Mouse (Mus musculus) intestine, embryonic 15.5 days (tissue): ENCODE measurements around the gene Arl10. TPM values are rescaled to one million over a fixed set of nuclear protein-coding genes. Genes with fewer than 3 reads are reported as not detected.
"Not testable (repeated sequence)": the region's sequence is repeated elsewhere in the genome, so short reads cannot be mapped to it uniquely, and the experiment has no call there.

Experiments used
- ATAC-seq: fragments of 200-750 bp; cut with Nextera tagmentation; 2 replicates; pipeline ENCODE4 v1.8.0; 2017; ENCODE audit warnings: moderate TSS enrichment, moderate library complexity
- H3K27ac ChIP-seq: fragments of 300-500 bp; sonication (generic); 2 replicates; pipeline ENCODE4 v1.5.1; 2015; ENCODE audit warnings: mild to moderate bottlenecking, inconsistent platforms
- H3K27me3 ChIP-seq: fragments of 300-500 bp; sonication (generic); replicated peaks from 2 replicates; pipeline ENCODE4 v1.6.1; 2015; ENCODE audit warnings: inconsistent platforms
- H3K36me3 ChIP-seq: fragments of 300-500 bp; sonication (generic); 2 replicates; pipeline ENCODE4 v1.6.1; 2015; ENCODE audit warnings: inconsistent platforms
- H3K4me1 ChIP-seq: fragments of 300-500 bp; sonication (generic); replicated peaks from 2 replicates; pipeline ENCODE4 v1.6.1; 2015; ENCODE audit warnings: inconsistent platforms
- H3K4me2 ChIP-seq: fragments of 300-500 bp; sonication (generic); replicated peaks from 2 replicates; pipeline ENCODE4 v1.6.1; 2015; ENCODE audit warnings: mild to moderate bottlenecking, inconsistent platforms
- H3K4me3 ChIP-seq: fragments of 300-500 bp; sonication (generic); replicated peaks from 2 replicates; pipeline ENCODE4 v1.5.1; 2015; ENCODE audit warnings: inconsistent platforms
- H3K9ac ChIP-seq: fragments of 300-500 bp; sonication (generic); 2 replicates; pipeline ENCODE4 v1.6.1; 2015; ENCODE audit warnings: inconsistent platforms
- H3K9me3 ChIP-seq: fragments of 300-500 bp; sonication (generic); 2 replicates; pipeline ENCODE4 v1.6.1; 2016; ENCODE audit warnings: inconsistent platforms
- WGBS: fragments of 180-500 bp; shearing (Covaris S2); methylation state at CpG from one replicate; pipeline ENCODE4 v1.1.7; 2015; 5-methylcytosine and 5-hydroxymethylcytosine counted together
- polyA plus RNA-seq: library from polyadenylated mRNA; unstranded; fragments of >200 nt; fragmentation: Nextera tagmentation; extraction: Ambion mirVana; gene quantifications from 2 replicates; pipeline ENCODE4 v1.2.1, GENCODE M21; 2015

Gene Arl10
- polyA plus RNA-seq, 1 experiment from 2014 or later, result 21.7 TPM

DNA sequence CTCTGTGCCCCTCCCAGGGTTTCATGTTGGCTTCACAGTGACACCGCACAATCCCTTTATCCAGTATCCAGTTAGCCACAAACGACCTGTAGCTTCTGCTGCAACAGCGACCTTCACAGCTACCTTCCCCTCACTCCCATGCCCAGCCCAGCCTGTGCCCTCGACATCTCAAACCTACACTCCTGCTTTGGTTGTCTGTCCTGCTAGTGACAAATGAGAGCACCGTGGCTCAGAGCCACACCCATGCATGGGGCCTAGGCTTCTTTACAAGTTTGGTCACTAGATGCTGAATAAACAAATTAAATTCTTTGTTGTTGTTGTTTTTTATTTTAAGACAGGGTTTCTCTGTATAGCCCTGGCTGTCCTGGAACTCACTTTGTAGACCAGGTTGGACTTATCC is 32.4 kb downstream of the Arl10 start:
- H3K9ac ChIP-seq, result no peak overlapping the region
- no peak for ATAC-seq
- H3K36me3 ChIP-seq, result no peaks in the 10 kb centered on the region
- H3K4me3 ChIP-seq, result no peak overlapping the region
- H3K27ac ChIP-seq, result no peak overlapping the region
- no peaks in the 10 kb centered on the region for H3K9me3 ChIP-seq
- WGBS, result 62% methylated on average over 5 of the region's 5 CpGs
- no peaks in the 10 kb centered on the region for H3K27me3 ChIP-seq
- H3K4me2 ChIP-seq, result no peak overlapping the region
- peaks cover 21% of the 10 kb centered on the region; the same call in 1 of the 2 replicates for H3K4me1 ChIP-seq

DNA sequence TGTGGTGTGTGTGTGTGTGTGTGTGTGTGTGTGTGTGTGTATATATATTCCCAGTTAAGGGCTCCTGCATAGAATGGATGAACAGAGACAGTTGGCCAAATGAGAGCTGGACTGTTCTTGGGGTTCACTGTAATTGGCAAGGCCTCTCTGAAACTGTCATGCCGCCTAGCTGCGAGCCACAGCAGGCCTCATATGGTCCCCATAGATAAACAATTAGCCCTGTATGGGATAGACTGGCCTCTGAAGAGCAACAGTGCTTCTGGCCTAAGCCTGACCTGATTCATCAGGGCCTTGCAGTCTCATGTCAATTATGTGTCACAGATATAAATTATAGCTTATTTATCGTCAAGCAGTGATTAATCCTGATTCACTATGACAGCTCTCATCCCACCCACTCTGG is 33.2 kb downstream of the Arl10 start:
- no peak overlapping the region for H3K4me3 ChIP-seq
- ATAC-seq, result no peak
- WGBS, result 70% methylated on average over 3 of the region's 3 CpGs
- no peaks in the 10 kb centered on the region for H3K36me3 ChIP-seq
- no peaks in the 10 kb centered on the region for H3K9me3 ChIP-seq
- peaks cover 16% of the 10 kb centered on the region; the same call in 1 of the 2 replicates for H3K4me1 ChIP-seq
- 0 out of 2 replicates have a peak overlapping the region, but pooled peaks have one; percentile 17 for H3K4me2 ChIP-seq
- no peaks in the 10 kb centered on the region for H3K27me3 ChIP-seq
- no peak overlapping the region for H3K27ac ChIP-seq
- no peak overlapping the region for H3K9ac ChIP-seq

DNA sequence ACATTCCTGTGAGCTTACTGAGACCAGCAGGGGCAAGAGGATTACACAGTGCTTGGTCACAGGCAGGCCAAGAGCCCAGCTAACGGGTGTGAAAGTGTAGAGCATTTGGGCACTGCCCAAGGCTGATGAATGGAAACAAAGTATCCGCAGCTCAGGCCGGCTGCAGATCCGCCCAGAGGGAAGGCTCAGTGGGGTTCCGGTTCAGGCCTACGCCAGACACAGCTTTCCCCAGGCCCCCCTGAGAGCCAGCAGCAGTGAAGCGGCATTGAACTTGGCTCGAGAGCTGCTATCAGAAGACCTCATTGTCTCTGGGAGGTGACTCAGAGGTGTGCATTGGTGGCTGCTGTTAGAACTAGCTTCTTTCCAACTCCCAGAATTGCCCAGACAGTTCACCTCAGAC is 33.9 kb downstream of the Arl10 start:
- Histone ChIP-seq H3K9ac (no peak overlapping the region), H3K9me3 (no peaks in the 10 kb centered on the region), H3K27me3 (no peaks in the 10 kb centered on the region), H3K4me3 (no peak overlapping the region), H3K36me3 (no peaks in the 10 kb centered on the region), H3K27ac (0 out of 2 replicates have a peak overlapping the region, but pooled peaks have one; percentile 46), H3K4me2 (peak overlapping the region; percentile 17; the same call in 1 of the 2 replicates), H3K4me1 (peaks cover 10% of the 10 kb centered on the region; the same call in 1 of the 2 replicates)
- 35% methylated on average over 8 of the region's 8 CpGs for WGBS
- no peak for ATAC-seq

DNA sequence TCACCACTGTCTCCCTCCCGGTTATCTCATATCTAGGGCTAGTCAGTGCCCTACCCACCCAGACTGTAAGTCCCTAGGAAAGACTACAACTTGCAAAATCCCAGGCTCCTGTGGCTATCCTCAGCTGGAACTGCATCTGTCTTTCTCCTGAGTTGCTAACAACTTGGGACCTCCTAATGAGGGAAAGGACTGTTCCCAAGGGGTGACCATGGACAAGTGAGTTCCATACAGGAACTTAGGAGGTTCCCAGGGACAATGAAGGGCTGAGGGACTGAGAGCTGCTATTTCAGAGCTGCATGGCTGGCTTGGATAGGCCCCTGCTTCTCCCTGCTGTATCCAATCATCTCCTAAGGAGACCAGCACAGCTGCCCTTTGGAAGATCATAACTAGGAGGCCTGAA is 34.5 kb downstream of the Arl10 start:
- H3K9ac ChIP-seq, result no peak overlapping the region

DNA sequence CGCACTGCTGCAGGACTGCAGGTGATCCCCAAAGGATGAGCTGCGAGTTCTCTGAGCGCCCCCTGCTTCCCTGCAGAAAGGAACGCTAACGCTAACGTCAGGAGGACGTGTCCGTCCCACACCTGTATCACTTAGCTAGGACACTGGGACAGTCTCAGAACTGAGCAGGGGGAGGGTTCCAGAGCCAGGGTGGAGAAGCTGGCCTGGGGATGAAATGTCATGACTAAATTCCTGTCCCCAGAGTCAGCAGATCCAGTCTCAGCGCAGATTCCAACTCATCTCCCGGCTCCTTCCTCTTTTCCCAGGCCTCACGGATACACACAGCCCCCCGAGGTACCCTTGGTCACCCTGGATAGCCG is 35.8 kb downstream of the Arl10 start:
- Histone ChIP-seq H3K9me3 (no peaks in the 10 kb centered on the region), H3K9ac (peak overlapping the region; percentile 79), H3K27ac (peak overlapping the region; percentile 71), H3K27me3 (no peaks in the 10 kb centered on the region), H3K36me3 (no peaks in the 10 kb centered on the region), H3K4me3 (peak overlapping the region; percentile 77), H3K4me2 (peak overlapping the region; percentile 95), H3K4me1 (peaks cover 6% of the 10 kb centered on the region; the same call in 1 of the 2 replicates)
- 8% methylated on average over 13 of the region's 13 CpGs for WGBS
- peak; percentile 50 for ATAC-seq

More for the DNA sequence above, 34.5 kb downstream of the Arl10 start:
- Histone ChIP-seq H3K27ac (0 out of 2 replicates have a peak overlapping the region, but pooled peaks have one; percentile 46), H3K27me3 (no peaks in the 10 kb centered on the region), H3K36me3 (no peaks in the 10 kb centered on the region), H3K4me3 (no peak overlapping the region), H3K4me1 (peaks cover 9% of the 10 kb centered on the region; the same call in 1 of the 2 replicates), H3K9me3 (no peaks in the 10 kb centered on the region), H3K4me2 (peak overlapping the region; percentile 17; the same call in 1 of the 2 replicates)
- ATAC-seq, result no peak
- WGBS, result 34% methylated on average over 1 of the region's 1 CpGs

DNA sequence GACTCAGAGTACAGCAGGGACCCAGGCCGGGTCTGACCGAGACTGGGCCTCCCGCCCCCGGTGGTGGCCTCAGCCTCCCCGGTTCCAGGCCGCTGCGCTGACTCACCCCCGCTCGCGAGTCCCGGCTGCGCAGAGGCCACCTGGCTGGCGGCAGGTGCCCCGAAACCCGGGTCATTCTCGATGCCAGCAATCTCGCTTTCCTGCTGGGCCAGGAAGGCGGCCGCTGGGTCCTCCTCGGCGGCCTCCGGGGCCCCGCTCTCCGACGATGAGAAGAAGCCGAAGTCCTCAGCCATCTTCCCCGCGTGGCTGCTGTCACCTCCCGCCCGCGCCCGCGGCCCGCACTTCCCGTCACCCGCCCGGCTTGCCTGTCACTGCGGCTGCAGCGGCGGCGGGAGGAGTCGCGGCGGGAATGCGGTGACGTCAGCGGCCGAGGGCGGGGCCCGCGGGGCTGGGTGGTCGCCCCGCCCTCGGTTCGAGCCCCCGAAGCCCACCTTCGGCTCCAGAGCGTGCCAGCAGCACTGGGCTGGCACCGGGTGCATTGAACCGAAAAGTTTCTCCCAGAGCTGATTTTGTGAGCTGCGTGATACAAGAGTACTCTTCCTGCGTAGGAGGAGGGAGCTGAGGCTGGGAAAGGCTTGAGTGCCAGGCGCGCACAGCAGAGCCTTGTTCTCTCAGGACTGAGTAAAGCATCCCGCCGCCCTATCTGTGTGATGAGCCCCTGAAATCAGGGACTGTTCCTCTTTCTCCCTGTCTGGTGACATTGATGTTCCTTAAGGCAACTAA is 36.3 kb downstream of the Arl10 start, which contains the start of gene Cltb:
TSS of gene Cltb (minus strand) at position 373 of the 783 bp plus-strand sequence.
- Histone ChIP-seq H3K9ac (peak within 1 kb of the TSS; percentile 79), H3K36me3 (no peaks in the 10 kb centered on the region), H3K9me3 (no peaks in the 10 kb centered on the region), H3K27ac (peak within 1 kb of the TSS; percentile 71), H3K4me2 (peak within 1 kb of the TSS; percentile 95), H3K4me1 (peaks cover 6% of the 10 kb centered on the region; the same call in 1 of the 2 replicates), H3K27me3 (no peaks in the 10 kb centered on the region), H3K4me3 (peak within 1 kb of the TSS; percentile 77)
- ATAC-seq, result peak; percentile 85
- under 1% methylated on average over 66 of the region's 66 CpGs for WGBS

DNA sequence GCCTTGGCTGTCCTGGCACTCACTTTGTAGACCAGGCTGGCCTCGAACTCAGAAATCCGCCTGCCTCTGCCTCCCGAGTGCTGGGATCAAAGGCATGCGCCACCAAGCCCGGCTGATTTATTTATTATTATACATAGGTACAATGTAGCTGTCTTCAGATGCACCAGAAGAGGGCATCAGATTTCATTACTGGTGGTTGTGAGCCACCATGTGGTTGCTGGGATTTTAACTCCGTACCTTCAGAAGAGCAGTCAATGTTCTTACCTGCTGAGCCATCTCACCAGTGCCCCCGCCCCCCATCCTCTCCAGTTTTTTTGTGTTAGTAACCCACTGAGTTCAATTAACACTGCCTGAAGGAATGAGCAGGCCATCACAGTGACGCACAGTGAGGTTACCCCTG is 38.3 kb downstream of the Arl10 start:
- not testable (repeated sequence) for H3K9ac ChIP-seq, H3K4me3 ChIP-seq, ATAC-seq, H3K36me3 ChIP-seq, H3K9me3 ChIP-seq, H3K4me2 ChIP-seq, H3K27ac ChIP-seq, H3K27me3 ChIP-seq, H3K4me1 ChIP-seq
- 77% methylated on average over 8 of the region's 8 CpGs for WGBS

DNA sequence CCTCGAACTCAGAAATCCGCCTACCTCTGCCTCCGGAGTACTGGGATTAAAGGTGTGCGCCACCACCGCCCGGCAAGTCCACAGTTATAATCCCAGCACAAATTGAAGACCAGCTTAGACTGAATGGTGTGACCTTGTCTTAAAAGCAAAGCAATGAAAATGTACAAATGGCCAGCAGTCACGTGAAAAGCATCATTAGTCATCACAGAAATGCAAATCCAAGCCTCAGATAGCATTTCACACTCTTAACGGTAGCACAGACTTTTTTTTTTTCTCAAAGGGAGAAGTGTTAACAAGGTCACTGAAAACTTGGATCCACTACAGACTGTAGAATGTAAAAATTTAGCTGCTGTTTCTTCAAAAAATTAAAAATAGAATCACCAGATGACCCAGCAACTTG is 41.5 kb downstream of the Arl10 start:
- no peaks in the 10 kb centered on the region for H3K36me3 ChIP-seq
- WGBS, result 76% methylated on average over 8 of the region's 8 CpGs
- ATAC-seq, result no peak

DNA sequence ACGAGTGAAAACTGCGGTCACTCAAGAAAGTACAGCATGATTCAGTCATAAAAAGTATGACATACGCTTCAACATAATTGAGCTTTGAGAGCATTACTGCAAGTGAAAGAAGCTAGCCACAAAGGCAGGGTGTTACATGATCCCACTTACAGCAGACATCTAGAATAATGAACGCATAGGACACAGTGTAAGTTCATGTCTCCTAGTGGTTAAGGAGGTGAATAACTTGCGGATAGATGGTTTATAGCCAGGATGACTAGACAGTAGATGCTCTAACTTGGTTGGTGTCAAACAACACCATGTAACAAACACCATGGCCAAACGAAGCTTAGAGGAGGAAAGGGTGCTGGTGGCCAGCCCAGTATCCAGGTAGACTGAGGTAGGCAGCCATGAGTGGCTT is 42.2 kb downstream of the Arl10 start:
- 69% methylated on average over 6 of the region's 6 CpGs for WGBS
- H3K27ac ChIP-seq, result no peak overlapping the region
- H3K27me3 ChIP-seq, result no peaks in the 10 kb centered on the region
- no peaks in the 10 kb centered on the region for H3K36me3 ChIP-seq
- H3K4me1 ChIP-seq, result no peaks in the 10 kb centered on the region
- H3K4me2 ChIP-seq, result no peak overlapping the region
- H3K9ac ChIP-seq, result no peak overlapping the region
- no peak overlapping the region for H3K4me3 ChIP-seq
- ATAC-seq, result no peak
- no peaks in the 10 kb centered on the region for H3K9me3 ChIP-seq

More for the DNA sequence above, 41.5 kb downstream of the Arl10 start:
- Histone ChIP-seq H3K4me2 (no peak overlapping the region), H3K27me3 (no peaks in the 10 kb centered on the region), H3K4me3 (no peak overlapping the region), H3K27ac (no peak overlapping the region), H3K4me1 (0 out of 2 replicates have a peak, but pooled peaks cover 3% of the 10 kb centered on the region), H3K9ac (no peak overlapping the region), H3K9me3 (no peaks in the 10 kb centered on the region)

DNA sequence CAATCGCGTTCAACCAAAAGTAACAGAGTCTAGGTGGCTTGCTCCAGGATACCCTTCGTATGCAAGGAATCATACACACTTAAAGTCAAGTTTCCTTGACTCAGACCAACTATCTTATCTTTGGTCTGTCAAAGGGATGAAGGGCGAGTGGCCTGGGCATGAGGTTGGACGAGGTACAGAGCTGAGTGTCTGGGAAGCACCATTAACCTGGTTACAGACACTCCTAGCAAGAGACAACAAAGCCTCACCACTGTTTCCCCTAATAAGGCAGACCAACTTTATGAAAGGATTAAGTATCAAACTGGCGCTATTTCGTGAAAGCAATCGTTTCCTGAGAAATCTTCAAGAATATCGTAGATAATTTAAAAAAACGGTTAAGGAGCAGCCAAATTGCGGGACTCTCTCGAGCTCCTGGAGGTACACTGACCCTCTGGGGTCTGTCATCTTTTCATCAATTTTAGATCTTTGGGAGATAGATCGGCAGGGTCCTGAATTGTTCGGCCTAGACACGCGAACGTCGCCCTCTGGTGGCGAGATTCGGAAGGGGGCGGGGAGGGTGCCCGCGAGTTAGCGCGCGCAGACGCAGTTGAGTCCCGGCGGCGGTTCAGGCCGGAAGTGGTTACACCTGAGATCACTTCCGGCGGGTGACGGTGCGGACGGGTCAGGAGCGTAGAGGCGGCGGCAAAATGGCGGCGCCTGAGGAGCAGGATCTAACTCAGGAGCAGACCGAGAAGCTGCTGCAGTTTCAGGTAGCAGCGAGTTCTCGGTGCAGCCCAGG is 46.5 kb downstream of the Arl10 start, which contains the start of gene Faf2:
TSS of gene Faf2 (plus strand) at position 630 of the 778 bp plus-strand sequence.
- WGBS, result 10% methylated on average over 44 of the region's 44 CpGs
- H3K4me2 ChIP-seq, result peak within 1 kb of the TSS; percentile 79
- peak within 1 kb of the TSS; percentile 92 for H3K4me3 ChIP-seq
- peaks cover 10% of the 10 kb centered on the region for H3K4me1 ChIP-seq
- peak; percentile 99 for ATAC-seq
- H3K9me3 ChIP-seq, result no peaks in the 10 kb centered on the region
- H3K27me3 ChIP-seq, result no peaks in the 10 kb centered on the region
- peak within 1 kb of the TSS; percentile 96 for H3K9ac ChIP-seq
- H3K36me3 ChIP-seq, result no peaks in the 10 kb centered on the region
- peak within 1 kb of the TSS; percentile 85 for H3K27ac ChIP-seq

DNA sequence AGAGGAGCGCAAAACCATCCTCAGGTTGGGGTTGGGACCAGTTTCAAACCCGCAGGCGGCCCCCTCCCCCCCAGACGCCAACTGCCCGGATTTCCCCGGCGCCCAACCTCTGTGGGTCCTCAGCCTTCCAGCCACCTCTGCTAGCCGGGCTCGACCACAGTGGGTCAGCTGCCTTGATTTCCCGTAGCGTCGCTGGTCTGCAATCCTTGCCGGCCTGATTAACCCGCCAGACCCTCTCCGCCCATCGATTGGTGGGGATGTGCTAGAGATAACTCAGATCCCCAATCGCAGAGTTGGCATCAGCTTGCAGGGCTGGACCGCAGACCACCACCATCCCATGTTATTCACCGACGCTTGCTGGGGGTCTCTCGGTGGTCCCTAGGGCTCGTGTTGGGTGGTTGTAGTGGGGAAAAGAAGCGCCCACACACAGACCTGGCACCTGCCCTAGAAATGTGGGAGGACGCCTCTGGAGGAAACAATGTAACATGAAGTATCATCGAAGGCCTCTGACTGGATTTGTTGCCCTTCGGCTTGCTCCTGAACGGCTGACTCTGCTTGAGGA is 47.2 kb downstream of the Arl10 start:
- peak overlapping the region; percentile 79 for H3K4me2 ChIP-seq
- no peaks in the 10 kb centered on the region for H3K9me3 ChIP-seq
- under 1% methylated on average over 27 of the region's 27 CpGs for WGBS
- H3K9ac ChIP-seq, result peak overlapping the region; percentile 96
- peak overlapping the region; percentile 92 for H3K4me3 ChIP-seq
- H3K27ac ChIP-seq, result peak overlapping the region; percentile 85
- H3K27me3 ChIP-seq, result no peaks in the 10 kb centered on the region
- ATAC-seq, result peak; percentile 76
- H3K36me3 ChIP-seq, result no peaks in the 10 kb centered on the region
- peaks cover 10% of the 10 kb centered on the region for H3K4me1 ChIP-seq

DNA sequence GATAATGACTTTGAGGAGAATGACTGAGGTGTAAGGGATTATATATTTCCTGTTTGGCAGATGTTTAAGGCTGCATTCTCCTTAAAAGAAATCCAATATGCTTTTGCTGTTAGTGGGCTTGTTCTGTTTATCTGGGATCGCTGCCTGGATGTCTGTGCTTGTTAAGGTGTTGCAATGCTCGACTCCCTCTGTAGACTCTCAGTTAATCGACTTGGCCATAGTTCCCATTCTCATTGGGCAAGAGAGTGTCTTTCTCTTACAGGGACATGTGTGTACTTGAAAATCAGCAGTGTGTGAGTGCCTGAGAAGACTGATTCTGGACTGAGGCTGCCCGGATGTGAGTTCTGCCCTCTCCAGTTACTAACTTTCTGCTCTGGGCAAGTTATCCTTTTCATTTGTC is 54.3 kb downstream of the Arl10 start:
- H3K27ac ChIP-seq, result no peak overlapping the region
- H3K36me3 ChIP-seq, result no peaks in the 10 kb centered on the region
- H3K9ac ChIP-seq, result no peak overlapping the region
- H3K27me3 ChIP-seq, result no peaks in the 10 kb centered on the region
- H3K4me1 ChIP-seq, result no peaks in the 10 kb centered on the region
- WGBS, result 86% methylated on average over 4 of the region's 4 CpGs
- no peak overlapping the region for H3K4me2 ChIP-seq
- H3K9me3 ChIP-seq, result no peaks in the 10 kb centered on the region
- no peak overlapping the region for H3K4me3 ChIP-seq
- no peak for ATAC-seq
